Mouse (Mus musculus): ENCODE measurements at regions not wholly inside any gene's neighbourhood (a gene's known extent, or its start where the extent isn't known, plus 50 kb on each side); places are given as distances from the start of the nearest gene placed in this dataset.

DNA sequence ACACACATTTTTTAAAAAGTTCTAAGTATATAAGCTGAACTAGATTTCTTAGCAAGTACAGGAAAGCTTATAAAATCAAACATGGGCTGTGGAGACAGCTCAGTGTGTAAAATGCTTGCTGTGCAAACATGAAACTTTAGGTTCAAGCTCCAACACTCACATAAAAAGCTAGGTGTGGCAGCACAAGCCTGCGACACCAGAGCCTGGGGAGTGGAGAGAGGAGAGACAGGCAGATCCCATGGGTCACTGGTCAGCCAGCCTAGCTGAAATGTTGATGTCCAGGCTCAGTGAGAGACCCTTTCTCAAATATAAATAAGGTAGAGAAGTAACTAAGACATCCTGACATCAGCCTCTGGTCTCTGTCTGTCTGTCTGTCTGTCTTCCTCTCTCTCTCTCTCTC, 112.5 kb upstream of the Nfe2l3 start:
- TF ChIP-seq CTCF (IDR thresholded peaks at IDR 0.05; ENCODE audit: insufficient read depth, low read length) (no peak), POLR2A (IDR thresholded peaks at IDR 0.05; ENCODE audit: borderline replicate concordance, extremely low read depth, low read depth, low read length) (no peak)

Data from lung, adult 2 months (tissue).